ENCODE assay signal across 8 mouse cellular contexts in the genomic region with DNA sequence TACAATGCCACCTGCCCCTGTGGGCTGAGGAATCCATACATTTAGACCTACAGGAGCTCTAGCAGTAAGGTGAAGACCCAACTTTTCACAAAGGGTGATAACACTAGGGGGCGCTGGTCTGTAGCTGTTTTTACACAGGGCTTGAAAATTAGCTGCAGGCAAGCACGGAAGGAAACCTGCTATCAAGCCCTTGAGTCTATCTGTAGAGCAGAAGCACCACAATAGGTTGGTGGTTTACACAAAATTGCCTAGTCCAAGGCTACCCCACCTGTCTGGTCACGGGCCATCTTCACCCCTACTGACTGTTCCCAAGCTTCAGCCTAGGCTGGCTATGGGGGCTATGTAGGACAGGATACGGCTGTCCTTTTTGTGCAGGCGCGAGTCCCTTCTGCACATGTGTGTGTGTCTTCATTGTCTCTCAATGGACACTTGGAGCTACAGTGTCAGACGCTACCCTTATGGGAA. TPM values are rescaled to one million over a fixed set of nuclear protein-coding genes. Genes with fewer than 3 reads are reported as not detected.
DNase-seq lines count a peak whose midpoint lies in the region; ATAC-seq and TF ChIP-seq lines count a peak whose summit lies in the region.

No protein-coding gene starts in this region.

- peak overlapping the region; percentile 54 for H3K4me2 ChIP-seq in embryonic facial prominence, embryonic 15.5 days (replicated peaks)
- peak overlapping the region; percentile 77 for H3K4me2 ChIP-seq in heart, embryonic 11.5 days
- peak overlapping the region; percentile 60 for H3K4me2 ChIP-seq in kidney, embryonic 15.5 days
- H3K4me2 ChIP-seq in midbrain, postnatal 0 days (ENCODE audit: low read depth, low read length, poor library complexity, severe bottlenecking): peak overlapping the region; percentile 54

- no peak; the same call in 1 of the 2 replicates for ATAC-seq in embryonic facial prominence, embryonic 15.5 days (ENCODE audit: insufficient number of reproducible peaks, low FRiP score, low TSS enrichment, low read depth)
- peak; percentile 44 for ATAC-seq in heart, embryonic 11.5 days (replicated peaks; ENCODE audit: insufficient number of reproducible peaks, low FRiP score, low TSS enrichment)
- peak; percentile 69 for ATAC-seq in kidney, embryonic 15.5 days (replicated peaks; ENCODE audit: low FRiP score)
- ATAC-seq in midbrain, postnatal 0 days (ENCODE audit: low FRiP score): peak; percentile 39; the same call in 1 of the 2 replicates

- H3K27me3 ChIP-seq in embryonic facial prominence, embryonic 15.5 days: no peaks in the 10 kb centered on the region
- H3K27me3 ChIP-seq in heart, embryonic 11.5 days (ENCODE audit: control insufficient read depth, insufficient read depth, low read length): no peaks in the 10 kb centered on the region
- no peaks in the 10 kb centered on the region for H3K27me3 ChIP-seq in kidney, embryonic 15.5 days
- no peaks in the 10 kb centered on the region for H3K27me3 ChIP-seq in midbrain, postnatal 0 days (ENCODE audit: insufficient read depth, low read length)

- H3K9me3 ChIP-seq in embryonic facial prominence, embryonic 15.5 days (replicated peaks): no peaks in the 10 kb centered on the region
- H3K9me3 ChIP-seq in heart, embryonic 11.5 days (replicated peaks; ENCODE audit: control insufficient read depth, low read length): no peaks in the 10 kb centered on the region
- H3K9me3 ChIP-seq in kidney, embryonic 15.5 days (replicated peaks): no peaks in the 10 kb centered on the region
- no peaks in the 10 kb centered on the region for H3K9me3 ChIP-seq in midbrain, postnatal 0 days (ENCODE audit: low read length)

- 45% methylated on average over 7 of the region's 7 CpGs for WGBS in embryonic facial prominence, embryonic 15.5 days
- WGBS in heart, embryonic 11.5 days (ENCODE audit: insufficient replicate concordance): 31% methylated on average over 7 of the region's 7 CpGs
- WGBS in kidney, embryonic 15.5 days: 43% methylated on average over 7 of the region's 7 CpGs
- WGBS in midbrain, postnatal 0 days: 36% methylated on average over 7 of the region's 7 CpGs

- H3K27ac ChIP-seq in embryonic facial prominence, embryonic 15.5 days (replicated peaks): peak overlapping the region; percentile 92
- H3K27ac ChIP-seq in heart, embryonic 11.5 days (ENCODE audit: low read depth, low read length): peak overlapping the region; percentile 92
- H3K27ac ChIP-seq in kidney, embryonic 15.5 days: peak overlapping the region; percentile 97
- peak overlapping the region; percentile 85 for H3K27ac ChIP-seq in midbrain, postnatal 0 days (ENCODE audit: low read depth, low read length)

- DNase-seq in urinary bladder, adult 18-20 months (ENCODE audit: low spot score in 2 of 2): peak; percentile 54 to 57
- no peak for DNase-seq in urinary bladder, adult 2 months (ENCODE audit: low spot score)
- peak; percentile 88 for DNase-seq in liver
- peak; percentile 71 for DNase-seq in midbrain, postnatal 0 days (ENCODE audit: low spot score)
- DNase-seq in spleen, postnatal 14 days (ENCODE audit: low spot score in 2 of 2): peak; percentile 71 to 87

- peak overlapping the region; percentile 40; the same call in 1 of the 2 replicates for H3K9ac ChIP-seq in embryonic facial prominence, embryonic 15.5 days
- H3K9ac ChIP-seq in heart, embryonic 11.5 days (ENCODE audit: low read depth, low read length): peak overlapping the region; percentile 75; the same call in 1 of the 2 replicates
- H3K9ac ChIP-seq in kidney, embryonic 15.5 days: peak overlapping the region; percentile 65; the same call in 1 of the 2 replicates
- H3K9ac ChIP-seq in midbrain, postnatal 0 days (replicated peaks; ENCODE audit: low read length, poor library complexity, severe bottlenecking): peak overlapping the region; percentile 64

- peaks cover 45% of the 10 kb centered on the region for H3K36me3 ChIP-seq in embryonic facial prominence, embryonic 15.5 days
- peaks cover 8% of the 10 kb centered on the region for H3K36me3 ChIP-seq in heart, embryonic 11.5 days (ENCODE audit: control insufficient read depth, insufficient read depth, low read length)
- peaks cover 48% of the 10 kb centered on the region for H3K36me3 ChIP-seq in kidney, embryonic 15.5 days
- peaks cover 36% of the 10 kb centered on the region for H3K36me3 ChIP-seq in midbrain, postnatal 0 days (ENCODE audit: insufficient read depth, low read length)

- peak overlapping the region; percentile 56 for H3K4me3 ChIP-seq in embryonic facial prominence, embryonic 15.5 days (replicated peaks)
- peak overlapping the region; percentile 57 for H3K4me3 ChIP-seq in heart, embryonic 11.5 days (ENCODE audit: low read depth, low read length)
- H3K4me3 ChIP-seq in kidney, embryonic 15.5 days (replicated peaks): peak overlapping the region; percentile 58
- H3K4me3 ChIP-seq in midbrain, postnatal 0 days (ENCODE audit: low read depth, low read length): peak overlapping the region; percentile 43

- TF ChIP-seq CTCF in midbrain, postnatal 0 days (IDR thresholded peaks at IDR 0.05): peak; percentile 76

- peaks cover 9% of the 10 kb centered on the region for H3K4me1 ChIP-seq in embryonic facial prominence, embryonic 15.5 days
- H3K4me1 ChIP-seq in heart, embryonic 11.5 days (ENCODE audit: control insufficient read depth, insufficient read depth, low read length): 0 out of 2 replicates have a peak, but pooled peaks cover 2% of the 10 kb centered on the region
- peaks cover 5% of the 10 kb centered on the region for H3K4me1 ChIP-seq in kidney, embryonic 15.5 days
- H3K4me1 ChIP-seq in midbrain, postnatal 0 days (ENCODE audit: insufficient read depth, low read length): no peaks in the 10 kb centered on the region

RNA-seq across cellular contexts. Expression of gene Zscan22, which starts 11.9 kb away (rescaled TPM):
- 11.4 and 12.3 TPM in 2 replicates for polyA plus RNA-seq in urinary bladder, adult 2 months (2012; rRNA removed)
- polyA plus RNA-seq in embryonic facial prominence, embryonic 15.5 days (2015; fragmentation: Nextera tagmentation; extraction: Ambion mirVana): 17.5 and 17.7 TPM in 2 replicates
- polyA plus RNA-seq in heart, embryonic 11.5 days (2014; fragmentation: Nextera tagmentation; extraction: Ambion mirVana): 14.5 and 17.0 TPM in 2 replicates
- 19.3 and 19.9 TPM in 2 replicates for polyA plus RNA-seq in kidney, embryonic 15.5 days (2015; fragmentation: Nextera tagmentation; extraction: Ambion mirVana)
- total RNA-seq in midbrain, postnatal 0 days (2014; rRNA removed): 4.4 and 8.3 TPM in 2 replicates
- polyA plus RNA-seq in midbrain, postnatal 0 days (2015; fragmentation: Nextera tagmentation; extraction: Ambion mirVana): 2.6 and 3.7 TPM in 2 replicates

RNA-seq across cellular contexts. Expression of gene Rps5, which starts 12.6 kb away (rescaled TPM):
- 2,520 and 2,810 TPM in 2 replicates for polyA plus RNA-seq in urinary bladder, adult 2 months (2012; rRNA removed)
- 1,070 and 1,140 TPM in 2 replicates for polyA plus RNA-seq in embryonic facial prominence, embryonic 15.5 days (2015; fragmentation: Nextera tagmentation; extraction: Ambion mirVana)
- polyA plus RNA-seq in heart, embryonic 11.5 days (2014; fragmentation: Nextera tagmentation; extraction: Ambion mirVana): 659 and 704 TPM in 2 replicates
- 1,034 and 1,085 TPM in 2 replicates for polyA plus RNA-seq in kidney, embryonic 15.5 days (2015; fragmentation: Nextera tagmentation; extraction: Ambion mirVana)
- total RNA-seq in midbrain, postnatal 0 days (2014; rRNA removed): 1,185 and 1,542 TPM in 2 replicates
- polyA plus RNA-seq in midbrain, postnatal 0 days (2015; fragmentation: Nextera tagmentation; extraction: Ambion mirVana): 583 and 614 TPM in 2 replicates

RNA-seq across cellular contexts. Expression of gene Rnf225, which starts 17.7 kb away (rescaled TPM):
- 2.1 and 2.3 TPM in 2 replicates for polyA plus RNA-seq in urinary bladder, adult 2 months (2012; rRNA removed)
- 2.6 and 2.8 TPM in 2 replicates for polyA plus RNA-seq in embryonic facial prominence, embryonic 15.5 days (2015; fragmentation: Nextera tagmentation; extraction: Ambion mirVana)
- 0.53 and 0.65 TPM in 2 replicates for polyA plus RNA-seq in heart, embryonic 11.5 days (2014; fragmentation: Nextera tagmentation; extraction: Ambion mirVana)
- polyA plus RNA-seq in kidney, embryonic 15.5 days (2015; fragmentation: Nextera tagmentation; extraction: Ambion mirVana): 0.45 and 0.77 TPM in 2 replicates
- total RNA-seq in midbrain, postnatal 0 days (2014; rRNA removed): 1.9 and 2.7 TPM in 2 replicates
- polyA plus RNA-seq in midbrain, postnatal 0 days (2015; fragmentation: Nextera tagmentation; extraction: Ambion mirVana): 1.1 and 1.2 TPM in 2 replicates

RNA-seq across cellular contexts. Expression of gene Zfp128, which starts 28.6 kb away (rescaled TPM):
- polyA plus RNA-seq in urinary bladder, adult 2 months (2012; rRNA removed): 2.5 TPM in 2 replicates
- 5.0 and 5.1 TPM in 2 replicates for polyA plus RNA-seq in embryonic facial prominence, embryonic 15.5 days (2015; fragmentation: Nextera tagmentation; extraction: Ambion mirVana)
- 2.8 and 3.6 TPM in 2 replicates for polyA plus RNA-seq in heart, embryonic 11.5 days (2014; fragmentation: Nextera tagmentation; extraction: Ambion mirVana)
- polyA plus RNA-seq in kidney, embryonic 15.5 days (2015; fragmentation: Nextera tagmentation; extraction: Ambion mirVana): 3.7 and 3.8 TPM in 2 replicates
- 16.6 and 17.9 TPM in 2 replicates for total RNA-seq in midbrain, postnatal 0 days (2014; rRNA removed)
- 2.0 and 3.0 TPM in 2 replicates for polyA plus RNA-seq in midbrain, postnatal 0 days (2015; fragmentation: Nextera tagmentation; extraction: Ambion mirVana)

RNA-seq across cellular contexts. Expression of gene Zfp324, which starts 56.1 kb away (rescaled TPM):
- polyA plus RNA-seq in urinary bladder, adult 2 months (2012; rRNA removed): 4.6 and 4.7 TPM in 2 replicates
- polyA plus RNA-seq in embryonic facial prominence, embryonic 15.5 days (2015; fragmentation: Nextera tagmentation; extraction: Ambion mirVana): 12.9 and 14.0 TPM in 2 replicates
- 6.8 and 7.1 TPM in 2 replicates for polyA plus RNA-seq in heart, embryonic 11.5 days (2014; fragmentation: Nextera tagmentation; extraction: Ambion mirVana)
- 9.8 and 11.4 TPM in 2 replicates for polyA plus RNA-seq in kidney, embryonic 15.5 days (2015; fragmentation: Nextera tagmentation; extraction: Ambion mirVana)
- total RNA-seq in midbrain, postnatal 0 days (2014; rRNA removed): 31.7 and 35.4 TPM in 2 replicates
- polyA plus RNA-seq in midbrain, postnatal 0 days (2015; fragmentation: Nextera tagmentation; extraction: Ambion mirVana): 7.7 and 9.0 TPM in 2 replicates
